Mouse (Mus musculus): ENCODE data around the gene Bves. TPM values are rescaled to one million over a fixed set of nuclear protein-coding genes. Genes with fewer than 3 reads are reported as not detected.
"Not testable (repeated sequence)": the region's sequence is repeated elsewhere in the genome, so short reads cannot be mapped to it uniquely, and the experiment has no call there.

Bves gene
- polyA plus RNA-seq, 1 experiment from 2014 or later: 5.9 TPM

GRCm38 (mm10) chr10:45328196-45329000, 7.2 kb upstream of the Bves start:
- ATAC-seq (replicated peaks; ENCODE audit: low FRiP score, low TSS enrichment, low read depth) (no peak), DNase-seq (ENCODE audit: low spot score) (no peak)
- Histone ChIP-seq H3K4me3 (ENCODE audit: low read depth, low read length) (no peak overlapping the region), H3K4me1 (replicated peaks; ENCODE audit: control insufficient read depth, insufficient read depth, low read length) (no peaks in the 10 kb centered on the region), H3K27me3 (replicated peaks; ENCODE audit: control insufficient read depth, insufficient read depth, low read length) (no peaks in the 10 kb centered on the region), H3K9ac (ENCODE audit: low read length) (no peak overlapping the region), H3K36me3 (ENCODE audit: control insufficient read depth, insufficient read depth, low read length) (no peaks in the 10 kb centered on the region), H3K27ac (ENCODE audit: low read depth) (no peak overlapping the region), H3K4me2 (ENCODE audit: low read length) (no peak overlapping the region), H3K9me3 (ENCODE audit: control insufficient read depth, low read length) (no peaks in the 10 kb centered on the region)
- WGBS: 67% methylated on average over 7 of the region's 7 CpGs

GRCm38 (mm10) chr10:45334925-45335324, 647 bp upstream of the Bves start:
- no peak for DNase-seq (ENCODE audit: low spot score)

GRCm38 (mm10) chr10:45339106-45339505, 3.5 kb downstream of the Bves start:
- Histone ChIP-seq H3K9me3 (ENCODE audit: control insufficient read depth, low read length) (no peaks in the 10 kb centered on the region), H3K9ac (ENCODE audit: low read length) (no peak overlapping the region), H3K27ac (ENCODE audit: low read depth) (no peak overlapping the region), H3K4me3 (ENCODE audit: low read depth, low read length) (no peak overlapping the region), H3K27me3 (replicated peaks; ENCODE audit: control insufficient read depth, insufficient read depth, low read length) (peaks cover 26% of the 10 kb centered on the region), H3K4me1 (replicated peaks; ENCODE audit: control insufficient read depth, insufficient read depth, low read length) (no peaks in the 10 kb centered on the region), H3K4me2 (ENCODE audit: low read length) (no peak overlapping the region), H3K36me3 (ENCODE audit: control insufficient read depth, insufficient read depth, low read length) (no peaks in the 10 kb centered on the region)
- no peak for DNase-seq (ENCODE audit: low spot score)
- 79% methylated on average over 7 of the region's 7 CpGs for WGBS
- no peak for ATAC-seq (replicated peaks; ENCODE audit: low FRiP score, low TSS enrichment, low read depth)

More at GRCm38 (mm10) chr10:45334925-45335324, 647 bp upstream of the Bves start:
- H3K4me3 ChIP-seq (ENCODE audit: low read depth, low read length): peak overlapping the region; percentile 54
- H3K9ac ChIP-seq (ENCODE audit: low read length): no peak overlapping the region
- H3K4me1 ChIP-seq (replicated peaks; ENCODE audit: control insufficient read depth, insufficient read depth, low read length): no peaks in the 10 kb centered on the region
- peaks cover 30% of the 10 kb centered on the region for H3K27me3 ChIP-seq (replicated peaks; ENCODE audit: control insufficient read depth, insufficient read depth, low read length)
- 25% methylated on average over 7 of the region's 7 CpGs for WGBS
- no peaks in the 10 kb centered on the region for H3K36me3 ChIP-seq (ENCODE audit: control insufficient read depth, insufficient read depth, low read length)
- peak; percentile 44; the same call in 1 of the 2 replicates for ATAC-seq (replicated peaks; ENCODE audit: low FRiP score, low TSS enrichment, low read depth)
- H3K9me3 ChIP-seq (ENCODE audit: control insufficient read depth, low read length): no peaks in the 10 kb centered on the region
- H3K4me2 ChIP-seq (ENCODE audit: low read length): peak overlapping the region; percentile 87
- no peak overlapping the region for H3K27ac ChIP-seq (ENCODE audit: low read depth)

- Histone ChIP-seq H3K9ac (ENCODE audit: low read length) (no peak overlapping the region), H3K27me3 (replicated peaks; ENCODE audit: control insufficient read depth, insufficient read depth, low read length) (no peaks in the 10 kb centered on the region), H3K9me3 (ENCODE audit: control insufficient read depth, low read length) (no peaks in the 10 kb centered on the region), H3K27ac (ENCODE audit: low read depth) (no peak overlapping the region), H3K4me1 (replicated peaks; ENCODE audit: control insufficient read depth, insufficient read depth, low read length) (no peaks in the 10 kb centered on the region), H3K4me3 (ENCODE audit: low read depth, low read length) (no peak overlapping the region), H3K4me2 (ENCODE audit: low read length) (no peak overlapping the region), H3K36me3 (ENCODE audit: control insufficient read depth, insufficient read depth, low read length) (no peaks in the 10 kb centered on the region)
- ATAC-seq (replicated peaks; ENCODE audit: low FRiP score, low TSS enrichment, low read depth): no peak
- DNase-seq (ENCODE audit: low spot score): no peak
- 88% methylated on average over 4 of the region's 4 CpGs for WGBS
Measured at GRCm38 (mm10) chr10:45344381-45344780, 8.8 kb downstream of the Bves start.

GRCm38 (mm10) chr10:45345217-45345616, 9.6 kb downstream of the Bves start:
- H3K4me3 ChIP-seq (ENCODE audit: low read depth, low read length): no peak overlapping the region
- H3K36me3 ChIP-seq (ENCODE audit: control insufficient read depth, insufficient read depth, low read length): no peaks in the 10 kb centered on the region
- ATAC-seq (replicated peaks; ENCODE audit: low FRiP score, low TSS enrichment, low read depth) (no peak), DNase-seq (ENCODE audit: low spot score) (no peak)
- WGBS: 79% methylated on average over 9 of the region's 9 CpGs
- no peaks in the 10 kb centered on the region for H3K4me1 ChIP-seq (replicated peaks; ENCODE audit: control insufficient read depth, insufficient read depth, low read length)
- no peak overlapping the region for H3K4me2 ChIP-seq (ENCODE audit: low read length)
- H3K9ac ChIP-seq (ENCODE audit: low read length): no peak overlapping the region
- no peaks in the 10 kb centered on the region for H3K9me3 ChIP-seq (ENCODE audit: control insufficient read depth, low read length)
- H3K27ac ChIP-seq (ENCODE audit: low read depth): no peak overlapping the region
- no peaks in the 10 kb centered on the region for H3K27me3 ChIP-seq (replicated peaks; ENCODE audit: control insufficient read depth, insufficient read depth, low read length)

GRCm38 (mm10) chr10:45348143-45348542, 12.6 kb downstream of the Bves start:
- not testable (repeated sequence) for DNase-seq (ENCODE audit: low spot score); H3K9me3 ChIP-seq (ENCODE audit: control insufficient read depth, low read length); H3K36me3 ChIP-seq (ENCODE audit: control insufficient read depth, insufficient read depth, low read length); H3K4me1 ChIP-seq (replicated peaks; ENCODE audit: control insufficient read depth, insufficient read depth, low read length); H3K9ac ChIP-seq (ENCODE audit: low read length); H3K27me3 ChIP-seq (replicated peaks; ENCODE audit: control insufficient read depth, insufficient read depth, low read length); ATAC-seq (replicated peaks; ENCODE audit: low FRiP score, low TSS enrichment, low read depth); H3K4me2 ChIP-seq (ENCODE audit: low read length); H3K4me3 ChIP-seq (ENCODE audit: low read depth, low read length); H3K27ac ChIP-seq (ENCODE audit: low read depth)
- 78% methylated on average over 3 of the region's 3 CpGs for WGBS

GRCm38 (mm10) chr10:45356091-45356490, 20.5 kb downstream of the Bves start:
- DNase-seq (ENCODE audit: low spot score) (no peak), ATAC-seq (replicated peaks; ENCODE audit: low FRiP score, low TSS enrichment, low read depth) (no peak)
- Histone ChIP-seq H3K36me3 (ENCODE audit: control insufficient read depth, insufficient read depth, low read length) (no peaks in the 10 kb centered on the region), H3K4me3 (ENCODE audit: low read depth, low read length) (no peak overlapping the region), H3K9me3 (ENCODE audit: control insufficient read depth, low read length) (no peaks in the 10 kb centered on the region), H3K27ac (ENCODE audit: low read depth) (no peak overlapping the region), H3K9ac (ENCODE audit: low read length) (no peak overlapping the region), H3K27me3 (replicated peaks; ENCODE audit: control insufficient read depth, insufficient read depth, low read length) (no peaks in the 10 kb centered on the region), H3K4me2 (ENCODE audit: low read length) (no peak overlapping the region), H3K4me1 (replicated peaks; ENCODE audit: control insufficient read depth, insufficient read depth, low read length) (no peaks in the 10 kb centered on the region)
- WGBS: 88% methylated on average over 6 of the region's 6 CpGs

GRCm38 (mm10) chr10:45363396-45363795, 27.8 kb downstream of the Bves start:
- H3K36me3 ChIP-seq (ENCODE audit: control insufficient read depth, insufficient read depth, low read length): no peaks in the 10 kb centered on the region
- no peak overlapping the region for H3K9ac ChIP-seq (ENCODE audit: low read length)
- DNase-seq (ENCODE audit: low spot score) (no peak), ATAC-seq (replicated peaks; ENCODE audit: low FRiP score, low TSS enrichment, low read depth) (no peak)
- no peak overlapping the region for H3K4me3 ChIP-seq (ENCODE audit: low read depth, low read length)
- H3K27ac ChIP-seq (ENCODE audit: low read depth): no peak overlapping the region
- no peak overlapping the region for H3K4me2 ChIP-seq (ENCODE audit: low read length)
- no peaks in the 10 kb centered on the region for H3K27me3 ChIP-seq (replicated peaks; ENCODE audit: control insufficient read depth, insufficient read depth, low read length)
- H3K9me3 ChIP-seq (ENCODE audit: control insufficient read depth, low read length): no peaks in the 10 kb centered on the region
- no peaks in the 10 kb centered on the region for H3K4me1 ChIP-seq (replicated peaks; ENCODE audit: control insufficient read depth, insufficient read depth, low read length)
- 36% methylated on average over 5 of the region's 5 CpGs for WGBS

Measured in intestine, embryonic 14.5 days (tissue).